Mouse (Mus musculus) bone marrow macrophage, adult 2 months (primary cell): ENCODE measurements around the gene Mcu.

Source experiments
- CTCF ChIP-seq: IDR thresholded peaks from 2 replicates; pipeline ENCODE4 v1.5.1; 2012; ENCODE audit warnings: low read depth, mild to moderate bottlenecking, low read length, moderate library complexity
- POLR2A ChIP-seq: IDR thresholded peaks from 2 replicates; pipeline ENCODE4 v1.6.1; 2012; ENCODE audit warnings: mild to moderate bottlenecking, low read depth, low read length, borderline replicate concordance

- TF ChIP-seq CTCF = no peak
- no peak for TF ChIP-seq POLR2A
These were observed 119.5 kb downstream of the Mcu start for GRCm38 (mm10) chr10:59497019-59497418.
